Comparison of ENCODE assay signal across 22 mouse cellular contexts in the genomic region with DNA sequence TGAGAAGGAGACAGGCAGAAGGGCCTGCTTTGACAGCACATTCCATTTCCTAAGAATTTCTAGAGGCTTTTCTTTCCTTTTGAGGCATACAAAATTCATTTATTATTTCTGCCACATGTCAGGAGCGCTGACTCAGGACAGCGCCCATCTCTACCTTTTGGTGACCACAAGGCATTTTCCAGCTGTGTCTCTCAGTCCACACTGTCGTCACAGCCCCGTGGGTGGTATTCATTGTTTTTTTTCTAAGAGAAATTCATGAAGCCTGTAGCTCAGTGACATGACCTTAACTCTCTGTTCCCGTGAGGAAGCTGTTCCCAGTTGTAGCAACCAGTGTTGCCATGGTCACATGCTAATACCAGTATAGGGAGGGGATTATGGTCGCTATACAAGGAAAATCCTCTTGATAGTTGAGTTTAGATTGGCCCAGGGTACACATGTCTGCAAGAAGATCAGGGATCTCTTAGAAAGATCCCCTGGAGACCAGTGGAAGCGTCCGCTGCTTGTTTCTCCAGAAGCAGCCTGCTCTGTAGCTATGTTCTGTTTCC.
DNase-seq lines count a peak whose midpoint lies in the region; ATAC-seq lines count a peak whose summit lies in the region.
"Had no signal": no experiment of that assay in that cellular context is flagged by ENCODE, and none has a peak within 500 bp of the region (broad histone marks: within the 10 kb centered on the region; RNA-seq: fewer than 3 reads in every experiment).

No protein-coding gene starts in this region.

- H3K4me1 ChIP-seq in heart, embryonic 15.5 days (replicated peaks), result peaks cover 7% of the 10 kb centered on the region; the same call in 1 of the 2 replicates
- peaks cover 6% of the 10 kb centered on the region; the same call in 1 of the 2 replicates for H3K4me1 ChIP-seq in heart, embryonic 12.5 days (replicated peaks)
- peaks cover 21% of the 10 kb centered on the region for H3K4me1 ChIP-seq in midbrain, embryonic 10.5 days
- peaks cover 14% of the 10 kb centered on the region for H3K4me1 ChIP-seq in midbrain, embryonic 16.5 days (ENCODE audit: control insufficient read depth, insufficient read depth, low read length)
- H3K4me1 ChIP-seq: liver, embryonic 12.5 days had no signal

- H3K27me3 ChIP-seq in heart, embryonic 15.5 days, result no peaks in the 10 kb centered on the region
- no peaks in the 10 kb centered on the region for H3K27me3 ChIP-seq in heart, embryonic 12.5 days (replicated peaks)
- H3K27me3 ChIP-seq in midbrain, embryonic 10.5 days (ENCODE audit: low read depth, poor library complexity, severe bottlenecking), result peaks cover 79% of the 10 kb centered on the region
- H3K27me3 ChIP-seq in midbrain, embryonic 16.5 days (ENCODE audit: control insufficient read depth, insufficient read depth, low read depth, low read length), result no peaks in the 10 kb centered on the region; the same call in 1 of the 2 replicates
- H3K27me3 ChIP-seq: hindbrain, embryonic 15.5 days; limb, embryonic 13.5 days; liver, embryonic 12.5 days had no signal

- H3K9ac ChIP-seq in heart, embryonic 15.5 days, result no peak overlapping the region
- H3K9ac ChIP-seq in heart, embryonic 12.5 days, result no peak overlapping the region
- no peak overlapping the region for H3K9ac ChIP-seq in midbrain, embryonic 16.5 days (ENCODE audit: low read depth, low read length)
- H3K9ac ChIP-seq: hindbrain, embryonic 15.5 days; limb, embryonic 13.5 days; liver, embryonic 12.5 days had no signal

- WGBS in heart, embryonic 15.5 days, result 67% methylated on average over 8 of the region's 8 CpGs
- 67% methylated on average over 8 of the region's 8 CpGs for WGBS in heart, embryonic 12.5 days
- WGBS in midbrain, embryonic 10.5 days, result 42% methylated on average over 8 of the region's 8 CpGs
- 22% methylated on average over 8 of the region's 8 CpGs for WGBS in midbrain, embryonic 16.5 days

- no peak overlapping the region for H3K4me2 ChIP-seq in heart, embryonic 15.5 days
- no peak overlapping the region for H3K4me2 ChIP-seq in heart, embryonic 12.5 days
- H3K4me2 ChIP-seq in midbrain, embryonic 16.5 days (ENCODE audit: low read length), result no peak overlapping the region
- H3K4me2 ChIP-seq: hindbrain, embryonic 15.5 days; limb, embryonic 13.5 days; liver, embryonic 12.5 days had no signal

- DNase-seq in embryo, embryonic 10 days (ENCODE audit: low spot score), result peak; percentile 43
- DNase-seq in embryo, embryonic 9.5 days (ENCODE audit: extremely low spot score), result no peak
- peak; percentile 52 for DNase-seq in midbrain, embryonic 10.5 days (ENCODE audit: low spot score)
- DNase-seq in retina, embryonic 14.5 days (ENCODE audit: low spot score), result peak; percentile 42
- no peak for DNase-seq in B cell, adult 2 months
- DNase-seq: adrenal gland, postnatal 10 days; cerebellum, adult 2 months; cerebellum, postnatal 25 days; gastrocnemius, adult 2 months; heart, postnatal 10 days; kidney, postnatal 4 days; lung, adult 18-20 months; lung, postnatal 14 days; right cerebral cortex, postnatal 4 days; thymus, postnatal 36 days had no signal

- H3K36me3 ChIP-seq in heart, embryonic 15.5 days, result no peaks in the 10 kb centered on the region
- 0 out of 2 replicates have a peak, but pooled peaks cover 7% of the 10 kb centered on the region for H3K36me3 ChIP-seq in heart, embryonic 12.5 days
- peaks cover 13% of the 10 kb centered on the region for H3K36me3 ChIP-seq in midbrain, embryonic 10.5 days
- no peaks in the 10 kb centered on the region for H3K36me3 ChIP-seq in midbrain, embryonic 16.5 days (ENCODE audit: control insufficient read depth, insufficient read depth, low read length)
- H3K36me3 ChIP-seq: liver, embryonic 12.5 days had no signal

- H3K4me3 ChIP-seq in heart, embryonic 15.5 days, result no peak overlapping the region
- no peak overlapping the region for H3K4me3 ChIP-seq in heart, embryonic 12.5 days
- no peak overlapping the region for H3K4me3 ChIP-seq in midbrain, embryonic 10.5 days
- no peak overlapping the region for H3K4me3 ChIP-seq in midbrain, embryonic 16.5 days (ENCODE audit: low read depth, low read length)
- H3K4me3 ChIP-seq: gastrocnemius, adult 2 months; hindbrain, embryonic 15.5 days; limb, embryonic 13.5 days; liver, embryonic 12.5 days had no signal

- no peak overlapping the region for H3K27ac ChIP-seq in heart, embryonic 15.5 days
- H3K27ac ChIP-seq in heart, embryonic 12.5 days (ENCODE audit: poor library complexity, severe bottlenecking), result no peak overlapping the region
- H3K27ac ChIP-seq in midbrain, embryonic 10.5 days (replicated peaks), result no peak overlapping the region
- no peak overlapping the region for H3K27ac ChIP-seq in midbrain, embryonic 16.5 days (ENCODE audit: low read length)
- H3K27ac ChIP-seq: gastrocnemius, adult 2 months; hindbrain, embryonic 15.5 days; limb, embryonic 13.5 days; liver, embryonic 12.5 days had no signal

- no peaks in the 10 kb centered on the region for H3K9me3 ChIP-seq in heart, embryonic 15.5 days (replicated peaks)
- H3K9me3 ChIP-seq in heart, embryonic 12.5 days (replicated peaks), result no peaks in the 10 kb centered on the region
- H3K9me3 ChIP-seq in midbrain, embryonic 10.5 days (replicated peaks), result no peaks in the 10 kb centered on the region
- no peaks in the 10 kb centered on the region for H3K9me3 ChIP-seq in midbrain, embryonic 16.5 days (replicated peaks; ENCODE audit: control insufficient read depth, low read length, poor library complexity, severe bottlenecking)
- H3K9me3 ChIP-seq: hindbrain, embryonic 15.5 days; limb, embryonic 13.5 days; liver, embryonic 12.5 days had no signal

- ATAC-seq in heart, embryonic 15.5 days (replicated peaks; ENCODE audit: insufficient number of reproducible peaks, insufficient read depth, low FRiP score, low read depth), result 0 out of 2 replicates have a peak, but pooled peaks have one; percentile 19
- ATAC-seq in heart, embryonic 12.5 days (ENCODE audit: insufficient number of reproducible peaks, low FRiP score), result no peak
- ATAC-seq in midbrain, embryonic 16.5 days, result no peak
- ATAC-seq: intestine, postnatal 0 days; liver, embryonic 12.5 days had no signal

Comparison
In these comparisons a context has a peak if more than half of its experiments do, and no peak if none do; other contexts are left out.
1. DNase-seq: peak in embryo, embryonic 10 days (single experiment), midbrain, embryonic 10.5 days (single experiment) and retina, embryonic 14.5 days (single experiment); none in embryo, embryonic 9.5 days (single experiment) and B cell, adult 2 months (0 of 2).